Mouse (Mus musculus) liver, embryonic 14.5 days (tissue): ENCODE data around the gene Trip13. TPM values are rescaled to one million over a fixed set of nuclear protein-coding genes. Genes with fewer than 3 reads are reported as not detected.

ENCODE experiments used
- ATAC-seq: fragments of 200-750 bp; cut with Nextera tagmentation; 2 replicates; pipeline ENCODE4 v1.8.0; 2017; ENCODE audit warnings: moderate number of reproducible peaks, mild to moderate bottlenecking, moderate library complexity; ENCODE audit not compliant: insufficient read depth
- DNase-seq, 3 experiments: peaks; one replicate each; pipeline ENCODE4 v3.0.0-alpha.2; 2012 to 2013; ENCODE audit warnings: low read depth in 3 of 3, low spot score in 3 of 3
- H3K27ac ChIP-seq: fragments of 300-500 bp; sonication (generic); 2 replicates; pipeline ENCODE4 v1.5.1; 2014; ENCODE audit warnings: moderate library complexity, mild to moderate bottlenecking, control low read depth, inconsistent platforms
- H3K27me3 ChIP-seq: fragments of 300-500 bp; sonication (generic); 2 replicates; pipeline ENCODE4 v1.6.1; 2014; ENCODE audit warnings: mild to moderate bottlenecking, low read length, moderate library complexity; ENCODE audit not compliant: control insufficient read depth, insufficient read depth
- H3K36me3 ChIP-seq: fragments of 300-500 bp; sonication (generic); replicated peaks from 2 replicates; pipeline ENCODE4 v1.6.1; 2014; ENCODE audit warnings: low read depth; ENCODE audit not compliant: control insufficient read depth, insufficient read depth
- H3K4me1 ChIP-seq, 2 experiments: fragments of 200-500 bp in 1 of 2; fragments of 300-500 bp in 1 of 2; sonication (generic) in 1 of 2; replicated peaks; 2 replicates each; pipeline ENCODE4 v1.6.1; 2012 to 2014; ENCODE audit warnings: antibody characterized with exemption in 1 of 2, inconsistent platforms in 1 of 2, low read length in 1 of 2; ENCODE audit not compliant: control insufficient read depth in 2 of 2, insufficient read depth in 2 of 2
- H3K4me2 ChIP-seq: fragments of 300-500 bp; sonication (generic); 2 replicates; pipeline ENCODE4 v1.6.1; 2014; ENCODE audit warnings: low read depth, mild to moderate bottlenecking, control low read depth, moderate library complexity
- H3K4me3 ChIP-seq, 2 experiments: fragments of 200-500 bp in 1 of 2; fragments of 300-500 bp in 1 of 2; sonication (generic) in 1 of 2; 2 replicates each; pipeline ENCODE4 v1.5.1; 2012 to 2014; ENCODE audit warnings: low read depth in 2 of 2, low read length in 2 of 2, mild to moderate bottlenecking in 2 of 2, control low read depth in 1 of 2, inconsistent platforms in 1 of 2, moderate library complexity in 1 of 2; ENCODE audit not compliant: insufficient read depth in 1 of 2
- H3K9ac ChIP-seq: fragments of 300-500 bp; sonication (generic); replicated peaks from 2 replicates; pipeline ENCODE4 v1.6.1; 2014; ENCODE audit warnings: mild to moderate bottlenecking, control low read depth, moderate library complexity
- H3K9me3 ChIP-seq: fragments of 300-500 bp; sonication (generic); 2 replicates; pipeline ENCODE4 v1.6.1; 2016; ENCODE audit warnings: low read length, mixed read lengths; ENCODE audit not compliant: control insufficient read depth
- CTCF ChIP-seq: IDR thresholded peaks from 2 replicates; pipeline ENCODE4 v1.5.1; 2016; ENCODE audit warnings: antibody characterized with exemption, low read depth, control low read depth
- EP300 ChIP-seq: IDR thresholded peaks from 2 replicates; pipeline ENCODE4 v1.6.1; 2016; ENCODE audit warnings: antibody characterized with exemption, low read depth
- WGBS: fragments of 180-500 bp; shearing (Covaris S2); extraction: QIAGEN DNeasy Blood & Tissue Kit; methylation state at CpG from one replicate; pipeline ENCODE4 v1.1.7; 2014; ENCODE audit not compliant: insufficient replicate concordance; 5-methylcytosine and 5-hydroxymethylcytosine counted together
- polyA plus RNA-seq, 2 experiments: library from polyadenylated mRNA; depleted of rRNA in 1 of 2; stranded (reverse) in 1 of 2; unstranded in 1 of 2; fragments of >200 nt; fragmentation: Nextera tagmentation in 1 of 2; extraction: Ambion mirVana in 1 of 2; gene quantifications; 2 replicates each; pipeline versions ENCODE4 v1.2.1 to v1.2.3; 2012 to 2014

Trip13 gene
- polyA plus RNA-seq, 2 experiments = 11.5 to 21.9 TPM

- Histone ChIP-seq H3K27me3 (no peaks in the 10 kb centered on the region), H3K36me3 (peaks cover 14% of the 10 kb centered on the region), H3K9ac (no peak overlapping the region), H3K4me2 (no peak overlapping the region), H3K4me3 (no peak overlapping the region), H3K4me1 (no peaks in the 10 kb centered on the region), H3K27ac (no peak overlapping the region), H3K9me3 (no peaks in the 10 kb centered on the region)
- WGBS = 78% methylated on average over 1 of the region's 1 CpGs
- DNase-seq = no peak
- TF ChIP-seq CTCF (no peak), EP300 (no peak)
- no peak for ATAC-seq
Measured at GRCm38 (mm10) chr13:73953551-73954130, 16.1 kb upstream of the Trip13 start.

GRCm38 (mm10) chr13:73944606-73945005 lies 7.0 kb upstream of the Trip13 start:
- Histone ChIP-seq H3K9me3 (no peaks in the 10 kb centered on the region), H3K4me2 (no peak overlapping the region), H3K27ac (no peak overlapping the region), H3K4me3 (no peak overlapping the region), H3K27me3 (no peaks in the 10 kb centered on the region), H3K36me3 (peaks cover 26% of the 10 kb centered on the region), H3K4me1 (no peaks in the 10 kb centered on the region), H3K9ac (no peak overlapping the region)
- DNase-seq = no peak
- ATAC-seq = no peak
- no peak for TF ChIP-seq EP300
- TF ChIP-seq CTCF = no peak
- 82% methylated on average over 9 of the region's 9 CpGs for WGBS

- no peak overlapping the region for H3K9ac ChIP-seq
- no peaks in the 10 kb centered on the region for H3K9me3 ChIP-seq
- peaks cover 9 to 13% of the 10 kb centered on the region in 2 experiments for H3K4me1 ChIP-seq
- H3K4me2 ChIP-seq = no peak overlapping the region; the same call in 1 of the 2 replicates
- no peak overlapping the region for H3K27ac ChIP-seq
- peaks cover 29% of the 10 kb centered on the region for H3K36me3 ChIP-seq
- no peak overlapping the region for H3K4me3 ChIP-seq
- ATAC-seq (no peak), DNase-seq (no peak)
- WGBS = 87% methylated on average over 5 of the region's 5 CpGs
- TF ChIP-seq EP300 (no peak), CTCF (no peak)
- H3K27me3 ChIP-seq = no peaks in the 10 kb centered on the region
Measured at GRCm38 (mm10) chr13:73939101-73939500, 1.5 kb upstream of the Trip13 start.

GRCm38 (mm10) chr13:73938177-73938560 lies 585 bp upstream of the Trip13 start:
- TF ChIP-seq CTCF (no peak), EP300 (no peak)
- peaks cover 30% of the 10 kb centered on the region for H3K36me3 ChIP-seq
- peak in 2 of 3 experiments; percentile 9 to 27 for DNase-seq

GRCm38 (mm10) chr13:73936938-73937320 lies 655 bp downstream of the Trip13 start:
- 7% methylated on average over 5 of the region's 5 CpGs for WGBS
- H3K4me3 ChIP-seq = peak overlapping the region; percentile 75 to 87
- ATAC-seq (peak; percentile 9), DNase-seq (peak in 2 of 3 experiments; percentile 2 to 10)
- peak overlapping the region; percentile 88; the same call in 1 of the 2 replicates for H3K27ac ChIP-seq
- peak overlapping the region; percentile 85 for H3K4me2 ChIP-seq
- H3K4me1 ChIP-seq = peaks cover 9 to 13% of the 10 kb centered on the region in 2 experiments
- TF ChIP-seq EP300 (no peak), CTCF (no peak)
- H3K27me3 ChIP-seq = no peaks in the 10 kb centered on the region
- H3K36me3 ChIP-seq = peaks cover 28% of the 10 kb centered on the region
- no peaks in the 10 kb centered on the region for H3K9me3 ChIP-seq
- H3K9ac ChIP-seq = peak overlapping the region; percentile 89

More at GRCm38 (mm10) chr13:73938177-73938560, 585 bp upstream of the Trip13 start:
- H3K9ac ChIP-seq = peak overlapping the region; percentile 89
- peaks cover 9 to 13% of the 10 kb centered on the region in 2 experiments for H3K4me1 ChIP-seq
- no peaks in the 10 kb centered on the region for H3K9me3 ChIP-seq
- H3K27me3 ChIP-seq = no peaks in the 10 kb centered on the region
- WGBS = 5% methylated on average over 13 of the region's 13 CpGs
- 0 out of 2 replicates have a peak, but pooled peaks have one; percentile 12 for ATAC-seq
- peak overlapping the region; percentile 75 to 87 for H3K4me3 ChIP-seq
- H3K27ac ChIP-seq = peak overlapping the region; percentile 88
- H3K4me2 ChIP-seq = peak overlapping the region; percentile 85
